Mouse (Mus musculus) T-cell, adult 2 months (primary cell): ENCODE data around the gene Tbata.

Experiments
- DNase-seq: peaks from one replicate; pipeline ENCODE4 v3.0.0; 2022; ENCODE audit warnings: low spot score

Gene Tbata

GRCm38 (mm10) chr10:61171654-61172053, at the start of gene Tbata:
TSS of gene Tbata (plus strand) at chr10:61171954.
- no peak for DNase-seq

DNA sequence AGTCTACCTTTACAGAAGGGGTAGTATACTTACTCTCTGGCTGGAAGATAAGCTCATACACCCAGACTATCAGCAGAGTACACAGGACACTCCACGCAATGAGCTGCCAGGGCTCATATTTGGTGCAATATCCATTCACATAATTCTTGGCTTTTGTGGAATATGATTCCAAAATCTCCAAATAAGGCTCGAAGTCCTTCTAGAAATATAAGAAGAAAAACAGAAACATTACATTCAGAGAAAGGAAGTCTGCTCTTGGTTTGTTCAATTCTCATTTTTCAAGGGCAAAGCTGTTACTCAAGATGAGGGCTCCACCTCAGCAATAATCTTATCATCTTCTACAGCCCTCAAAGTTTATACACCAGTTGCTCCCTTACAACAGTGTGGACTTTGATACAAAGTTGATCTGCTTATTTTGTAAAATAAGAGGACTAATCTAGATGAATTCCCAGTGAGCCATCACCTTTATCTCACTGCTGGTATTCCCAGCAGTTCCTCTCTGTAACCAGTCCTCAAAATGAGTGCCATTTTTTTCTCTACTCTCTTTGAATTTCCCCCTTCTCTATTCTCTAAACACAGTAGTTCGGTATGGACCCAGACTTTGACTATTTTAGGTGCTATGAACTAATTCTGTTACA, 48.4 kb upstream of the Tbata start:
- DNase-seq: no peak

DNA sequence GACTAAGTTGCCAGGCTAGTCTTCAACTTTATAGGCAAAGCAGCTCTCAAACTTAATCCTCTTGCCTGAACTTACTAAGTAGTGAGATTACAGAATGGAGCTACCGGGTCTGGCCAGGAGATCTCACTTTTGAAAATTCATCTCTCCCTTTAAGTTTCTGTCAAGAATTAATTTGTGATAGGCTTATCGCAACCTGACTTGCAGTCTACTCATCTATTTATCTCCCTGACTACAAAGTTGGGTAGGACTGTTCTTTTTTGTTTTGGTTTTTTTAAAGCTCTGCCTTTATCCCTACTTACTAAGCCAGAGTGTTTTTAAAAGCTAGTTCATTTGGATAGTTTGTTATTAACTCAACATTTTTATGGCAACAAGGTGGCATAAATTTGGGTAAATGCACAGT, 47.3 kb upstream of the Tbata start:
- DNase-seq: no peak

DNA sequence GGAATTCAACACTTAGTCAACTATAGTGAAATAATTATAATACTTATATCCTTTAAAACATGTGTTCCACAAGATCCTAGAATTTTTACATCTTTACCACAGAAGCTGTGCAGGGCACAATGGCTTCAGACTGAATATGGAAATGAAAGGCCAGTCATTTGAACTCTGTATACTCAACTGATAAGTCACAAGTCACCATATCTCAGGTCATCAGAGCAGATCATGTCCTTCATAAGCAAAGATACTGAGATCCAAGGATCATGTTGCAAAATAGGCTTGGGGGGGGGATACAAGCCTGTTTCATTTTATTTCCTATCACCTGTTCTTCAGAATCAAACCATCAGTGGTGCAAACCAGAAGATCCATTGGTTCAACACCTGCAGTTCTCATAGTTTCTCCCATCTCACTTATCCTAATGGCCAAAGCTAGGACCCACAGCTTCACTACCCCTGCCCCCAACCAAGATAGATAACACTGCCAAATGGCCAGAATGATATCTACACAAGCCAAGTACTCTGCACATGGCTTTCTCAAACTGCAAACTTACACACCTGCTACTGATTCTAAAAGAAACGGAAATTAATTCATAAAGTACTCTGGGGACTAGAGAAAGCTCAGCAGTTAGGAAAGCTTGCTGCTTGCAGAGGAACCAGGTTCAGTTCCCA, 42.9 kb upstream of the Tbata start:
- no peak for DNase-seq

- no peak for DNase-seq
Measured at GRCm38 (mm10) chr10:61130959-61131358, 40.8 kb upstream of the Tbata start.

DNA sequence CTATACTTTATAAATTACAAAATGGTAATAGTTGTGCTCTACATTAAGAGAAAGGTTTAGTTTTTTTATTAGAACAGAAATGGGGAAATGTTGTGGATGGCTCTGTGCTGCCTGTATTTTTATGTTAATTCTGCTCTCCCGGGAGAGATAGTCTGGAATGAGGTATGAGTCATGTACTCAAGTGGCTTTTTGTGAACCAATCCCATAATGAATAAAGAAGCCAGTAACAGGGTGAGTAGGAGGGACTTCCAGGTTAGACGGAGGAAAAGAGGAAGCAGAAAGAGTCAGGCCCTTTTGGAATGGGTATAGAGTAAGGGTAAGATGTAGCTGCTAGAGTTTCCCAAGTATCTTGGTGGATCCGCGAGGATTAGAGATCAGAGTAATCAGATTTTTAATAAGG, 37.7 kb upstream of the Tbata start:
- no peak for DNase-seq

DNA sequence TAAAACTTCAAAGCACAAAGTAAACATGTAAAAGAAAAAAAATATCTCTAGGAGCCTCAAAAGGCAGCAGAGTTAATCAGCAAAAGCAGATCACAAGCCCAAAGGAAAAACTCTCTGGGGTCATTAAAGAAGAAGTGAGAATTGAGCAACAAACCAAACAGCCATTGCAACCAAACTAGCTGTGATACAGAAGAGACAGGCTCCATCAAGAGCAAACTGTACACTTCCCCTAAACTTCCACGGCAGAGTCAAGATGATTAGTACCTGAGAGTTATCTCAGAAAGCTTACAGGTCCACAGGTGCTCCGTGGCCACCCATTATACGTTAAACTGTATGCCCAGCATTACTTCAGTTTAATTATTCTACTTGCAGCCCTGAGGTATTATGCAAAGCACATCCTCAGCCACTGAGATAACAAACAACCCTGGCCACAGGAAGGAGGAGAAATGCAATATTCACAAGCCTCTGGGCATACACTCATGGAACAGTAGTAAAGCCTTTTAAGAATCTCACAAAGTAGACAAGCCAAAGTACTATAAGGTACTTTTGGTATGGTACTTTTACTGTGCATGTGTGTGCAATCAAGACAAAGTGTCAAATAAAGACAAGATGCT, 36.4 kb upstream of the Tbata start:
- DNase-seq: no peak

GRCm38 (mm10) chr10:61137567-61137966, 34.2 kb upstream of the Tbata start:
- no peak for DNase-seq

GRCm38 (mm10) chr10:61143343-61143742, 28.4 kb upstream of the Tbata start:
- no peak for DNase-seq

GRCm38 (mm10) chr10:61145766-61146118, 26.0 kb upstream of the Tbata start:
- no peak for DNase-seq

GRCm38 (mm10) chr10:61146119-61146806, 25.5 kb upstream of the Tbata start:
- peak; percentile 59 for DNase-seq

DNA sequence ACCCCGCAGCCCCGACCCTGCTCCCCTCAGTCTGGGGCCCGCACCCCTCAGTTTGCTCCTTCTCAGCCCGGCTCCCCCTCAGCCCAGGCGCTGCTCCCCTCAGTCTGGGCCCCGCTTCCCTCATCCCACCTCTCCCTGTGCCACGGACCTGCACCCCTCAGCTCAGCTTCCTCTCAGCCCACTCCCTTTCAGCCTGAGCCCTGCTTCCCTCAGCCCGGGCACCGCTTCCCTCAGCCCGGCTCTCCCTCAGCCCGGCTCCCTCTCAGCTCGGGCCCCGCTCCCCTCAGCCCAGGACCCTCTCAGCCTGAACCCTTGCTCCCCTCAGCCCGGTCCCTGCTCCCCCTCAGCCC, 25.0 kb upstream of the Tbata start:
- DNase-seq: peak; percentile 27

- peak; percentile 87 for DNase-seq
Measured at GRCm38 (mm10) chr10:61147157-61148040, 24.4 kb upstream of the Tbata start, which contains the start of gene Sgpl1. TSS of gene Sgpl1 (minus strand) at chr10:61147703.

DNA sequence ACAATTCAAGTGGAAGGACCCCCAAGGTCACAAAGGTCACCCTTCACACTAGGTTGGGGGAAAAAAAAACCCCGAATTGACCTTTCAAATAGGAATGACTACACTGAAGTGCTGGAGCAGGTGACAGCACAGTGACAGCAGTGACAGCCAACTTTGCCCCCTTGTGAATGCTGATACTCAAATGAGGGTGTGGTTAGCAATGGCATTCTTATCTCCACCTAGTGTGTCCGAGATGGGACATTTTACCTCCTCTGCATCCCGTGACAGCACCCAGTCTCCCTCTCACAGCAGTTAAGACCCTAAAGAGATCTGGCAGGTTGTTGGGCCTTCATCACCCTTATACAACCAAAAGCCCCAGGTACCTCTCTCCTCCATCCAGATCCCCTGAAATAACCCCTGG, 22.3 kb upstream of the Tbata start:
- DNase-seq: no peak

DNA sequence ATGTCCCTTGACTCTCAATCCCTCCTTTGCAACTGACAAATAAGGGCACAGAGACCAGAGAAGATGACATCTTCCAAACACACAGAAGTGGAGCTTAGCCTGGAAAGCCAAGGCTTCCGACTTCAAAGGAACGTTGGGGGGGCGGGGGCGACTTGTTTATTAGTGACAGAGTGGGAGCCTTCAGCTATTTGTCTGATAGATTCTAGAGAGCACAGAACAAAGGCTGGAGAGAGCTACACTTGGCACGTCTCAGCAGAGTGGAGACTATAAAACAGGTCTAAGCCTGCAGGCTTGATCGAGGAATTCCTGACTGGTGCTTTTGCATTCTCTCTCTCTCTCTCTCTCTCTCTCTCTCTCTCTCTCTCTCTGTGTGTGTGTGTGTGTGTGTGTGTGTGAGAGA, 21.1 kb upstream of the Tbata start:
- no peak for DNase-seq

DNA sequence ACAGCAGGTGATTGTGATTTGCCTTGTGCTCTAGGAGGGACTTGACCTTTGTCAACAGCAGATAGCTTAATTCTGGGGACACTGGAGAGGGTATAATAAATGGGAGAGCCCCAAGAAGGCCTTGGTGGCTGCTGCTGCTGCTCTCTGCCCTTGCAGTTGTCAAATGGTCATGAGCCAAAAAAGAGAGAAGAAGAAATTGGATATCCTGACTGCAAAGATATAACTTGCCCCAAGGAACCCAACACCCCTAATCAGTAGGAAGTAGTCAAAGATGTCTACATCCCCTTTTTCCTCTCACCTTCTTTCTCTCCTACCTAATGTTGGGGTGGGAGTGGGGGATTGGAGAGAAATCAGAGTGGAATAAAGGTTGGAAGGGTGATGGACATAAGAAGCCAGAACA, 19.6 kb upstream of the Tbata start:
- no peak for DNase-seq

- DNase-seq: no peak
Measured at GRCm38 (mm10) chr10:61155611-61156010, 16.1 kb upstream of the Tbata start.

- DNase-seq: no peak
Measured at GRCm38 (mm10) chr10:61156453-61156852, 15.3 kb upstream of the Tbata start.

- DNase-seq: no peak
Measured at GRCm38 (mm10) chr10:61158594-61158993, 13.2 kb upstream of the Tbata start.

DNA sequence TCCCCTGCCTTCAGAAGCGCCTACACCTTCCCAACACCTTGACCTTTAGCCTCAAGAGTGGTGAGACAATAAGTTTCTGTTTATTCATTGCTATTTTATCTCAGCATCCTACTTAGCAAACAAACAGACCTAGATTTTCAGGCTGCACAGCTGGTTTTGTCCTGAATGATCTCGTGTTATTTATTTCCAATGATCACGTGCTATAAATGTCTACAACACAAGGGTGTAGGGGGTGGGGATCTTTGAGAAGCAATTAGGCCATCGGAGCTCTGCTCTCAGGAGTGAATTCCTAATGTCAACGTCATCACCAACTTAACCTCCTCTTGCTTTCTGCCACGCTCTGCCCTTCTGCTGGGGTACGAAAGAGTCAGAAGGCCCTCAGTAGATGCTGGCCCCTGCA, 11.7 kb upstream of the Tbata start:
- DNase-seq: no peak

DNA sequence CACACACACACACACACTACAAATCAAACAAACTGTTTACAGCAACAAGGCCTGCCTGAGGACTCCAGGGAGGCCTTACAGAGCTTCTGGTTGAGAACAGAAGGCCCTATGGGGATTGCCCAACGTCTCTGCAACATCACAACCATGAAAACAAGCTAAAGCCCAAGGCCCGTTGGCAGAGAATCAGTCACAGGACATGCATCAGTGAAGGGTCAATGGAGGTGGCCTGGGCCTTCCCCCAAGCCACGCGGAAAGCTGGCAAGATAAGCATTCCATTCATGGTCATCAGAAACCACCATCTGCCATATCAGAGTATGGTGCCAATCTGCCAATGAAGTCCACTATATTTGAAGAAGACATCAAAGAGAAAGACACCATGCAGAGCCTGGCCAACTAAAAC, 11.1 kb upstream of the Tbata start:
- DNase-seq: no peak

DNA sequence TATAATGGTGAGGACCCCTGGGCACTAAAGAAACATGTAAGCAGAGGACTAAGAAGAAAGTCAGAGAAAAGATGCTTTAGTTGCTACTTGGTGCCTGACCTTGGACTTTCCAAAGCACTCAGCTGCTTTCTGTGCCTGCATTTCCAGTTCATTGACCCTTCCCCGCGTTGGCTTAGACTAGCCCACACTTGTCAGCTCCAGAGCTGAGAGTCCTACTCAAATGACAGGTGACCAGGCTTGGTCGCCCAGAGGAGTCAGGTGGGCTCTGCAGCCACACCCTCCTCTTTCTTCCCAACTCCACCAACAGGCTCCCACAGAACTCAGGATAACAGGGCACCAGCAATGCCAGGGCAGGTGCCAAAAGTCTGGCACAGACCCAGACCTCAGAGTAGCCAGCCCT, 9.4 kb upstream of the Tbata start:
- no peak for DNase-seq
